Mouse (Mus musculus): ENCODE results near the gene Emc1.

Emc1 gene

GRCm38 (mm10) chr4:139351931-139352711, at the start of gene Emc1, which contains the start of the genes Mrto4 and Ubr4:
Gene Emc1 (plus strand): TSS chr4:139352587.
Gene Mrto4 (minus strand): TSS chr4:139352576.
Gene Ubr4 (plus strand): TSS chr4:139352609.
- in situ Hi-C loops (cut with MboI, MseI) = no loop called here

- in situ Hi-C loops (cut with MboI, MseI) = no loop called here
These were observed 46.9 kb upstream of the Emc1 start for GRCm38 (mm10) chr4:139305521-139305920.

- in situ Hi-C loops (cut with MboI, MseI) = no loop called here
These were observed 44.5 kb upstream of the Emc1 start for GRCm38 (mm10) chr4:139307916-139308315.

- in situ Hi-C loops (cut with MboI, MseI) = loop anchor here (10.0 kb wide), 1 partner anchor 225 kb away; no protein-coding TSS in a partner anchor
These were observed 42.7 kb upstream of the Emc1 start for GRCm38 (mm10) chr4:139309651-139310050.

- in situ Hi-C loops (cut with MboI, MseI) = loop anchor here (10.0 kb wide), 1 partner anchor 226 kb away; no protein-coding TSS in a partner anchor
These were observed 42.1 kb upstream of the Emc1 start, which contains the start of the genes Pqlc2 and Akr7a5 for GRCm38 (mm10) chr4:139310171-139310898. Gene Pqlc2 (minus strand): TSS chr4:139310708. Gene Akr7a5 (plus strand): TSS chr4:139310744.

- in situ Hi-C loops (cut with MboI, MseI) = loop anchor here (10.0 kb wide), 1 partner anchor 226 kb away; no protein-coding TSS in a partner anchor
These were observed 41.3 kb upstream of the Emc1 start for GRCm38 (mm10) chr4:139310899-139311701.

GRCm38 (mm10) chr4:139311707-139312106, 40.7 kb upstream of the Emc1 start:
- in situ Hi-C loops (cut with MboI, MseI) = loop anchor here (10.0 kb wide), 1 partner anchor 227 kb away; no protein-coding TSS in a partner anchor

GRCm38 (mm10) chr4:139312632-139313031, 39.8 kb upstream of the Emc1 start:
- in situ Hi-C loops (cut with MboI, MseI) = loop anchor here (10.0 kb wide), 1 partner anchor 228 kb away; no protein-coding TSS in a partner anchor

- in situ Hi-C loops (cut with MboI, MseI) = loop anchor here (10.0 kb wide), 1 partner anchor 234 kb away; no protein-coding TSS in a partner anchor
These were observed 33.9 kb upstream of the Emc1 start for GRCm38 (mm10) chr4:139318449-139318848.

- in situ Hi-C loops (cut with MboI, MseI) = loop anchor here (10.0 kb wide), 1 partner anchor 235 kb away; no protein-coding TSS in a partner anchor
These were observed 32.6 kb upstream of the Emc1 start for GRCm38 (mm10) chr4:139319740-139320139.

- in situ Hi-C loops (cut with MboI, MseI) = no loop called here
These were observed 21.8 kb upstream of the Emc1 start for GRCm38 (mm10) chr4:139330605-139331004.

- in situ Hi-C loops (cut with MboI, MseI) = no loop called here
These were observed 17.6 kb upstream of the Emc1 start for GRCm38 (mm10) chr4:139334631-139335295.

GRCm38 (mm10) chr4:139335507-139335906, 16.9 kb upstream of the Emc1 start:
- in situ Hi-C loops (cut with MboI, MseI) = no loop called here

- in situ Hi-C loops (cut with MboI, MseI) = no loop called here
These were observed 15.4 kb upstream of the Emc1 start for GRCm38 (mm10) chr4:139336822-139337483.

GRCm38 (mm10) chr4:139338145-139338544, 14.2 kb upstream of the Emc1 start:
- in situ Hi-C loops (cut with MboI, MseI) = no loop called here

GRCm38 (mm10) chr4:139340835-139341234, 11.6 kb upstream of the Emc1 start:
- in situ Hi-C loops (cut with MboI, MseI) = no loop called here

GRCm38 (mm10) chr4:139341556-139342233, 10.7 kb upstream of the Emc1 start:
- in situ Hi-C loops (cut with MboI, MseI) = no loop called here

GRCm38 (mm10) chr4:139343718-139344117, 8.7 kb upstream of the Emc1 start:
- in situ Hi-C loops (cut with MboI, MseI) = no loop called here

GRCm38 (mm10) chr4:139345416-139346019, 6.9 kb upstream of the Emc1 start:
- in situ Hi-C loops (cut with MboI, MseI) = no loop called here

All from T-helper 1 cell (primary cell).